In genomic region chr2:13750089-13750488, GRCm38 (mm10) we compare ENCODE assay signal across 14 mouse cellular contexts. TPM values are rescaled to one million over a fixed set of nuclear protein-coding genes. Genes with fewer than 3 reads are reported as not detected.
A peak's percentile ranks its signal among the peaks of the same experiment; 100 is the strongest.
DNase-seq lines count a peak whose midpoint lies in the region; ATAC-seq and TF ChIP-seq lines count a peak whose summit lies in the region.
"Had no signal": no experiment of that assay in that cellular context is flagged by ENCODE, and none has a peak within 500 bp of the region (broad histone marks: within the 10 kb centered on the region; RNA-seq: fewer than 3 reads in every experiment).

No protein-coding gene starts in this region.

- H3K4me3 ChIP-seq in forebrain, embryonic 16.5 days (replicated peaks; ENCODE audit: low read length) = no peak overlapping the region
- H3K4me3 ChIP-seq in forebrain, embryonic 14.5 days (ENCODE audit: low read depth, low read length) = no peak overlapping the region
- no peak overlapping the region for H3K4me3 ChIP-seq in kidney, postnatal 0 days (replicated peaks; ENCODE audit: low read depth, low read length)
- no peak overlapping the region for H3K4me3 ChIP-seq in brown adipose tissue, adult 24 weeks (ENCODE audit: insufficient read depth, low read depth, low read length)
- H3K4me3 ChIP-seq: forebrain, embryonic 15.5 days; intestine, embryonic 15.5 days had no signal

- H3K36me3 ChIP-seq in forebrain, embryonic 16.5 days (ENCODE audit: control insufficient read depth, insufficient read depth) = no peaks in the 10 kb centered on the region
- H3K36me3 ChIP-seq in forebrain, embryonic 14.5 days (ENCODE audit: control insufficient read depth, insufficient read depth, low read length) = no peaks in the 10 kb centered on the region
- H3K36me3 ChIP-seq in kidney, postnatal 0 days (ENCODE audit: insufficient read depth, low read length) = no peaks in the 10 kb centered on the region
- H3K36me3 ChIP-seq: forebrain, embryonic 15.5 days; intestine, embryonic 15.5 days had no signal

- H3K27ac ChIP-seq in forebrain, embryonic 16.5 days (ENCODE audit: low read length) = no peak overlapping the region
- H3K27ac ChIP-seq in forebrain, embryonic 14.5 days (ENCODE audit: low read depth, low read length) = no peak overlapping the region
- no peak overlapping the region for H3K27ac ChIP-seq in kidney, postnatal 0 days
- peak overlapping the region; percentile 59 for H3K27ac ChIP-seq in brown adipose tissue, adult 24 weeks (replicated peaks; ENCODE audit: low read depth, low read length)
- H3K27ac ChIP-seq: forebrain, embryonic 15.5 days; intestine, embryonic 15.5 days had no signal

- DNase-seq in forebrain, embryonic 14.5 days (ENCODE audit: low spot score) = no peak
- peak; percentile 21 for DNase-seq in kidney, postnatal 0 days (ENCODE audit: low spot score)
- no peak for DNase-seq in kidney, postnatal 36 days
- DNase-seq in heart, postnatal 10 days = peak; percentile 37 to 48
- DNase-seq in left cerebral cortex, postnatal 36 days (ENCODE audit: low spot score in 2 of 2) = no peak
- no peak for DNase-seq in ovary, postnatal 14 days (ENCODE audit: low spot score)
- DNase-seq: adrenal gland, postnatal 14 days; cerebellum, adult 9-10 months; liver, postnatal 0 days; thymus, postnatal 25 days had no signal

- intact Hi-C loops in heart, postnatal 10 days (cut with DNase I) = no loop called here
- intact Hi-C loops in left cerebral cortex, postnatal 36 days (cut with DNase I) = no loop called here

- no peak overlapping the region for H3K4me2 ChIP-seq in forebrain, embryonic 16.5 days (ENCODE audit: low read length)
- no peak overlapping the region for H3K4me2 ChIP-seq in forebrain, embryonic 14.5 days (ENCODE audit: low read length)
- H3K4me2 ChIP-seq in kidney, postnatal 0 days (ENCODE audit: low read length) = no peak overlapping the region
- H3K4me2 ChIP-seq: forebrain, embryonic 15.5 days; intestine, embryonic 15.5 days had no signal

- H3K9ac ChIP-seq in forebrain, embryonic 16.5 days (replicated peaks; ENCODE audit: low read depth, low read length) = no peak overlapping the region
- H3K9ac ChIP-seq in forebrain, embryonic 14.5 days (ENCODE audit: low read length) = no peak overlapping the region
- H3K9ac ChIP-seq in kidney, postnatal 0 days (ENCODE audit: low read depth, low read length) = no peak overlapping the region
- H3K9ac ChIP-seq: forebrain, embryonic 15.5 days; intestine, embryonic 15.5 days; liver, postnatal 0 days had no signal

- no peak for TF ChIP-seq CTCF in kidney, postnatal 0 days (IDR thresholded peaks at IDR 0.05; ENCODE audit: low read depth)

- 66% methylated on average over 1 of the region's 1 CpGs for WGBS in forebrain, embryonic 16.5 days
- 81% methylated on average over 1 of the region's 1 CpGs for WGBS in forebrain, embryonic 14.5 days
- WGBS in kidney, postnatal 0 days = 37% methylated on average over 1 of the region's 1 CpGs

- H3K4me1 ChIP-seq in forebrain, embryonic 16.5 days (replicated peaks; ENCODE audit: control insufficient read depth, insufficient read depth, low read length) = no peaks in the 10 kb centered on the region
- H3K4me1 ChIP-seq in forebrain, embryonic 14.5 days (ENCODE audit: control insufficient read depth, insufficient read depth, low read length) = no peaks in the 10 kb centered on the region
- 0 out of 2 replicates have a peak, but pooled peaks cover 3% of the 10 kb centered on the region for H3K4me1 ChIP-seq in kidney, postnatal 0 days (replicated peaks; ENCODE audit: insufficient read depth, low read length)
- H3K4me1 ChIP-seq in brown adipose tissue, adult 24 weeks (ENCODE audit: control insufficient read depth, insufficient read depth, insufficient read length, low read length) = no peaks in the 10 kb centered on the region; the same call in 1 of the 2 replicates
- H3K4me1 ChIP-seq: forebrain, embryonic 15.5 days; intestine, embryonic 15.5 days had no signal

- no peaks in the 10 kb centered on the region for H3K27me3 ChIP-seq in forebrain, embryonic 16.5 days (replicated peaks; ENCODE audit: control insufficient read depth, insufficient read depth, low read length)
- no peaks in the 10 kb centered on the region for H3K27me3 ChIP-seq in forebrain, embryonic 14.5 days (replicated peaks; ENCODE audit: control insufficient read depth, insufficient read depth, low read length)
- H3K27me3 ChIP-seq in kidney, postnatal 0 days (ENCODE audit: insufficient read depth, low read length) = no peaks in the 10 kb centered on the region
- H3K27me3 ChIP-seq: forebrain, embryonic 15.5 days; intestine, embryonic 15.5 days had no signal

- no peaks in the 10 kb centered on the region for H3K9me3 ChIP-seq in forebrain, embryonic 16.5 days (ENCODE audit: control insufficient read depth, low read length)
- H3K9me3 ChIP-seq in forebrain, embryonic 14.5 days (replicated peaks; ENCODE audit: control insufficient read depth, low read length) = no peaks in the 10 kb centered on the region
- no peaks in the 10 kb centered on the region for H3K9me3 ChIP-seq in kidney, postnatal 0 days (replicated peaks; ENCODE audit: low read length)
- H3K9me3 ChIP-seq: forebrain, embryonic 15.5 days; intestine, embryonic 15.5 days had no signal

- ATAC-seq in forebrain, embryonic 16.5 days = 0 out of 2 replicates have a peak, but pooled peaks have one; percentile 12
- ATAC-seq in forebrain, embryonic 14.5 days = no peak
- no peak for ATAC-seq in kidney, postnatal 0 days (replicated peaks; ENCODE audit: low FRiP score, low read depth)
- ATAC-seq: forebrain, embryonic 15.5 days; intestine, embryonic 15.5 days; liver, postnatal 0 days had no signal

RNA-seq across cellular contexts. Expression of gene St8sia6, which starts 43.8 kb away (rescaled TPM):
- polyA plus RNA-seq in forebrain, embryonic 16.5 days (2015; fragmentation: Nextera tagmentation; extraction: Ambion mirVana) = 0.30 TPM in 2 replicates
- 0.42 and 0.90 TPM in 2 replicates for polyA plus RNA-seq in forebrain, embryonic 14.5 days (2014; fragmentation: Nextera tagmentation; extraction: Ambion mirVana)
- 4.6 and 5.4 TPM in 2 replicates for polyA plus RNA-seq in kidney, postnatal 0 days (2015; fragmentation: Nextera tagmentation; extraction: Ambion mirVana)
- 1.1 TPM in 2 replicates for polyA plus RNA-seq in brown adipose tissue, adult 24 weeks (2012; ENCODE audit: insufficient read depth, insufficient read length, missing spikeins)
- total RNA-seq in heart, postnatal 10 days (2021) = 1 to 10 TPM; 1.3 to 1.8 TPM
- total RNA-seq in left cerebral cortex, postnatal 36 days (2021) = 1 to 10 TPM in 1 of 2 experiments, under 1 TPM in 1; 0.67 to 1.4 TPM

Comparison
In these comparisons a context has a peak if more than half of its experiments do, and no peak if none do; other contexts are left out.
1. DNase-seq: peak in kidney, postnatal 0 days (single experiment) and heart, postnatal 10 days (2 of 2); none in forebrain, embryonic 14.5 days (single experiment), kidney, postnatal 36 days (0 of 2), left cerebral cortex, postnatal 36 days (0 of 2) and ovary, postnatal 14 days (single experiment).